Mouse (Mus musculus) ES-Bruce4 (cell line): ENCODE measurements around the gene Ralgps1. TPM values are rescaled to one million over a fixed set of nuclear protein-coding genes. Genes with fewer than 3 reads are reported as not detected.
"Not testable (repeated sequence)": the region's sequence is repeated elsewhere in the genome, so short reads cannot be mapped to it uniquely, and the experiment has no call there.

Source experiments
- H3K27ac ChIP-seq: 2 replicates; pipeline ENCODE4 v1.5.1; 2012; ENCODE audit warnings: low read length, inconsistent platforms; ENCODE audit not compliant: insufficient read depth
- H3K27me3 ChIP-seq: 2 replicates; pipeline ENCODE4 v1.6.1; 2012; ENCODE audit warnings: mild to moderate bottlenecking, low read length, inconsistent platforms; ENCODE audit not compliant: control insufficient read depth, poor library complexity, insufficient read depth, severe bottlenecking
- H3K36me3 ChIP-seq: 2 replicates; pipeline ENCODE4 v1.6.1; 2012; ENCODE audit warnings: inconsistent platforms, mild to moderate bottlenecking, low read length, moderate library complexity; ENCODE audit not compliant: control insufficient read depth, poor library complexity, insufficient read depth, severe bottlenecking
- H3K4me1 ChIP-seq: one replicate; pipeline ENCODE4 v1.8.1; 2011; ENCODE audit warnings: low read length; ENCODE audit not compliant: control insufficient read depth, insufficient read depth
- H3K4me3 ChIP-seq: 2 replicates; pipeline ENCODE4 v1.5.1; 2011; ENCODE audit warnings: low read depth, mild to moderate bottlenecking, low read length
- H3K9ac ChIP-seq: 2 replicates; pipeline ENCODE4 v1.6.1; 2012; ENCODE audit warnings: low read depth, mild to moderate bottlenecking, inconsistent platforms; ENCODE audit not compliant: poor library complexity, severe bottlenecking
- H3K9me3 ChIP-seq: replicated peaks from 2 replicates; pipeline ENCODE4 v1.6.1; 2012; ENCODE audit warnings: mild to moderate bottlenecking, low read length, inconsistent platforms; ENCODE audit not compliant: control insufficient read depth, poor library complexity, insufficient read depth, severe bottlenecking
- CTCF ChIP-seq: IDR thresholded peaks from one replicate; pipeline ENCODE4 v1.8.1; 2011; ENCODE audit warnings: low read depth, low read length
- EP300 ChIP-seq: IDR thresholded peaks from 2 replicates; pipeline ENCODE4 v1.6.1; 2011; ENCODE audit warnings: low read depth, low read length; ENCODE audit not compliant: insufficient read depth
- POLR2A ChIP-seq: IDR thresholded peaks from one replicate; pipeline ENCODE4 v1.8.1; 2011; ENCODE audit warnings: low read length; ENCODE audit not compliant: insufficient read depth
- polyA plus RNA-seq: library from polyadenylated mRNA; stranded (reverse); fragments of >200 nt; gene quantifications from 2 replicates; pipeline ENCODE4 v1.2.4, GENCODE M21; 2011; ENCODE audit warnings: low read depth; ENCODE audit not compliant: missing spikeins, insufficient read depth, insufficient read length

Ralgps1 gene
- polyA plus RNA-seq, 1 experiment: 17.0 TPM

GRCm38 (mm10) chr2:33090620-33091520 lies 280.4 kb downstream of the Ralgps1 start:
- H3K27ac ChIP-seq: no peak overlapping the region
- no peaks in the 10 kb centered on the region for H3K9me3 ChIP-seq
- no peak overlapping the region for H3K9ac ChIP-seq
- H3K36me3 ChIP-seq: no peaks in the 10 kb centered on the region
- no peak for TF ChIP-seq CTCF
- TF ChIP-seq EP300: no peak
- no peak for TF ChIP-seq POLR2A
- H3K4me3 ChIP-seq: no peak overlapping the region
- H3K4me1 ChIP-seq: no peaks in the 10 kb centered on the region
- no peaks in the 10 kb centered on the region for H3K27me3 ChIP-seq

GRCm38 (mm10) chr2:33090033-33090400 lies 281.3 kb downstream of the Ralgps1 start:
- H3K4me1 ChIP-seq, H3K36me3 ChIP-seq, H3K27me3 ChIP-seq, H3K9ac ChIP-seq, H3K4me3 ChIP-seq, H3K9me3 ChIP-seq, H3K27ac ChIP-seq: not testable (repeated sequence)

- Histone ChIP-seq H3K4me1 (no peaks in the 10 kb centered on the region), H3K4me3 (no peak overlapping the region), H3K27me3 (no peaks in the 10 kb centered on the region)
Observed at GRCm38 (mm10) chr2:33089356-33090032, 281.8 kb downstream of the Ralgps1 start.

GRCm38 (mm10) chr2:33086671-33087363 lies 284.5 kb downstream of the Ralgps1 start:
- H3K4me3 ChIP-seq: no peak overlapping the region
- no peaks in the 10 kb centered on the region for H3K36me3 ChIP-seq
- no peaks in the 10 kb centered on the region for H3K27me3 ChIP-seq
- no peaks in the 10 kb centered on the region for H3K4me1 ChIP-seq
- no peak for TF ChIP-seq POLR2A
- TF ChIP-seq EP300: no peak
- no peak for TF ChIP-seq CTCF
- no peak overlapping the region for H3K27ac ChIP-seq
- no peak overlapping the region for H3K9ac ChIP-seq
- H3K9me3 ChIP-seq: no peaks in the 10 kb centered on the region

More at GRCm38 (mm10) chr2:33089356-33090032, 281.8 kb downstream of the Ralgps1 start:
- Histone ChIP-seq H3K9ac (no peak overlapping the region), H3K9me3 (no peaks in the 10 kb centered on the region), H3K36me3 (no peaks in the 10 kb centered on the region), H3K27ac (no peak overlapping the region)
- TF ChIP-seq CTCF (no peak), POLR2A (no peak), EP300 (no peak)

- no peaks in the 10 kb centered on the region for H3K27me3 ChIP-seq
- no peak for TF ChIP-seq POLR2A
- TF ChIP-seq EP300: no peak
- no peak for TF ChIP-seq CTCF
- no peaks in the 10 kb centered on the region for H3K36me3 ChIP-seq
- no peaks in the 10 kb centered on the region for H3K4me1 ChIP-seq
- H3K9ac ChIP-seq: no peak overlapping the region
- H3K9me3 ChIP-seq: no peaks in the 10 kb centered on the region
- no peak overlapping the region for H3K4me3 ChIP-seq
- no peak overlapping the region for H3K27ac ChIP-seq
Observed at GRCm38 (mm10) chr2:33086016-33086596, 285.2 kb downstream of the Ralgps1 start.
